In genomic region chr1:143999371-143999920, GRCm38 (mm10) we compare ENCODE assay signal across 15 mouse cellular contexts. TPM values are rescaled to one million over a fixed set of nuclear protein-coding genes. Genes with fewer than 3 reads are reported as not detected.
DNase-seq lines count a peak whose midpoint lies in the region; ATAC-seq and TF ChIP-seq lines count a peak whose summit lies in the region.
"Had no signal": no experiment of that assay in that cellular context is flagged by ENCODE, and none has a peak within 500 bp of the region (broad histone marks: within the 10 kb centered on the region; RNA-seq: fewer than 3 reads in every experiment).

No protein-coding gene starts in this region.

- no peaks in the 10 kb centered on the region for H3K36me3 ChIP-seq in intestine, postnatal 0 days (ENCODE audit: control insufficient read depth, insufficient read depth)

- H3K4me1 ChIP-seq in intestine, postnatal 0 days (replicated peaks; ENCODE audit: control insufficient read depth, insufficient read depth, low read length): no peaks in the 10 kb centered on the region

- no peaks in the 10 kb centered on the region for H3K9me3 ChIP-seq in intestine, postnatal 0 days (ENCODE audit: control insufficient read depth)
- H3K9me3 ChIP-seq: forebrain, embryonic 15.5 days; limb, embryonic 13.5 days; midbrain, embryonic 12.5 days had no signal

- H3K27ac ChIP-seq in intestine, postnatal 0 days (ENCODE audit: low read depth, low read length): no peak overlapping the region
- H3K27ac ChIP-seq: forebrain, embryonic 15.5 days; limb, embryonic 13.5 days; midbrain, embryonic 12.5 days had no signal

- H3K4me3 ChIP-seq in intestine, postnatal 0 days (ENCODE audit: low read depth, low read length): no peak overlapping the region
- H3K4me3 ChIP-seq: forebrain, embryonic 15.5 days; limb, embryonic 13.5 days; midbrain, embryonic 12.5 days had no signal

- TF ChIP-seq CTCF in intestine, postnatal 0 days (IDR thresholded peaks at IDR 0.05; ENCODE audit: low read depth): no peak

- H3K9ac ChIP-seq in intestine, postnatal 0 days (ENCODE audit: low read depth, low read length): no peak overlapping the region
- H3K9ac ChIP-seq: forebrain, embryonic 15.5 days; limb, embryonic 13.5 days; liver, postnatal 0 days; midbrain, embryonic 12.5 days had no signal

- no peak for ATAC-seq in intestine, postnatal 0 days
- ATAC-seq: forebrain, embryonic 15.5 days; liver, postnatal 0 days had no signal

- DNase-seq in cerebellum, postnatal 10 days: peak; percentile 43 to 59
- DNase-seq in cerebellum, adult 8-10 months: no peak
- DNase-seq in lung, postnatal 14 days: peak; percentile 15
- DNase-seq in lung, postnatal 25 days (ENCODE audit: low spot score): no peak
- peak; percentile 9 for DNase-seq in thymus, postnatal 4 days
- no peak for DNase-seq in thymus, postnatal 0 days (ENCODE audit: low spot score)
- DNase-seq in embryo, embryonic 11 days: no peak
- DNase-seq: gastrocnemius, postnatal 10 days; kidney, postnatal 10 days; liver, postnatal 0 days; spleen, adult 18-20 months had no signal

- no peaks in the 10 kb centered on the region for H3K27me3 ChIP-seq in intestine, postnatal 0 days (replicated peaks; ENCODE audit: control insufficient read depth, insufficient read depth, low read length)
- H3K27me3 ChIP-seq: forebrain, embryonic 15.5 days; limb, embryonic 13.5 days; midbrain, embryonic 12.5 days had no signal

- WGBS in intestine, postnatal 0 days: 63% methylated on average over 7 of the region's 7 CpGs

- no peak overlapping the region for H3K4me2 ChIP-seq in intestine, postnatal 0 days (replicated peaks; ENCODE audit: low read depth)
- H3K4me2 ChIP-seq: forebrain, embryonic 15.5 days; limb, embryonic 13.5 days; midbrain, embryonic 12.5 days had no signal

RNA-seq across cellular contexts. Expression of gene Rgs2, which starts 4.5 kb away (rescaled TPM):
- 61.4 and 61.7 TPM in 2 replicates for polyA plus RNA-seq in thymus, postnatal 0 days (2015; fragmentation: Nextera tagmentation; extraction: Ambion mirVana)
- polyA plus RNA-seq in intestine, postnatal 0 days (2015; fragmentation: Nextera tagmentation; extraction: Ambion mirVana): 87.6 and 91.2 TPM in 2 replicates

Comparison
In these comparisons a context has a peak if more than half of its experiments do, and no peak if none do; other contexts are left out.
1. DNase-seq: peak in cerebellum, postnatal 10 days (2 of 2), lung, postnatal 14 days (single experiment) and thymus, postnatal 4 days (single experiment); none in cerebellum, adult 8-10 months (single experiment), lung, postnatal 25 days (single experiment), thymus, postnatal 0 days (single experiment) and embryo, embryonic 11 days (single experiment).